Mouse (Mus musculus) right cerebral cortex, postnatal 10 days (tissue): ENCODE measurements around the gene Arhgap30.

Experiments
- DNase-seq, 2 experiments: peaks; one replicate each; pipeline ENCODE4 v3.0.0; 2021; ENCODE audit warnings: low spot score in 2 of 2

The Arhgap30 gene

DNA sequence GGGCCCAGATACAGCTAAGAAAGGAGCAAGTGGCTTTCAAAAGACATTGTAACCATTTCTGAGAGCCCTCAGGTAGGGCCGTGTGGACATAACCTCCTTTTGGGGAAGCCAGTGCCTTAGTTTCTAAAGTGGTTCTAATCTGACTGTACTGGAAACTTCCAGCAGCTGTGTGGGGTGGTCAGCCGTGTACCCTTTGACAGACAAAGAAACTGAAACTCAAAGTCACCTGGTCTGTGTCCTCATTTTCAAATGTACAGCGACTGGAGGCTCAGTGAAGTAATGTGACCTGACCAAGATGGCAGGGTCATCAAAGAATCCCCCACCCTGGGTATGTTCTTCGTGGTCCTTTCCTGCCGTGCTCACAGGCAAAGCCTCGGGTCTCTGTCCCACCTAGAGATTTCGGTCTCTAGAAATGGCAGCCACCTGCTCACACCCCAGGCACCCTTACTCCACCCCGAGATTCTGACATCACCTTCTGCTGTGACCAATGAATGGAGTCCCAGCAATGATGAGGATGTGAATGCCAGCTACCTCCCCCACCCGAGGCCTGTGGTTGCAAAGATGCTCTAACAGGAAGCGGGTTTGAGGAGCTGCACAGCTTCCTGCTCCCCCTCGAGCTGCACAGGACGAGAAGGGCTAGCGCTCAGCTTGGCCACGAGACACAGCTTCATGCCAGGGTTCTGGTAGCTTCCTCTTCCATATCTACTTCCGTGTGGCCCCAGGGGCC lies at the start of gene Arhgap30:
Arhgap30 (plus strand) TSS at position 579 of the 727 bp plus-strand sequence.
- peak; percentile 57 to 67 for DNase-seq

DNA sequence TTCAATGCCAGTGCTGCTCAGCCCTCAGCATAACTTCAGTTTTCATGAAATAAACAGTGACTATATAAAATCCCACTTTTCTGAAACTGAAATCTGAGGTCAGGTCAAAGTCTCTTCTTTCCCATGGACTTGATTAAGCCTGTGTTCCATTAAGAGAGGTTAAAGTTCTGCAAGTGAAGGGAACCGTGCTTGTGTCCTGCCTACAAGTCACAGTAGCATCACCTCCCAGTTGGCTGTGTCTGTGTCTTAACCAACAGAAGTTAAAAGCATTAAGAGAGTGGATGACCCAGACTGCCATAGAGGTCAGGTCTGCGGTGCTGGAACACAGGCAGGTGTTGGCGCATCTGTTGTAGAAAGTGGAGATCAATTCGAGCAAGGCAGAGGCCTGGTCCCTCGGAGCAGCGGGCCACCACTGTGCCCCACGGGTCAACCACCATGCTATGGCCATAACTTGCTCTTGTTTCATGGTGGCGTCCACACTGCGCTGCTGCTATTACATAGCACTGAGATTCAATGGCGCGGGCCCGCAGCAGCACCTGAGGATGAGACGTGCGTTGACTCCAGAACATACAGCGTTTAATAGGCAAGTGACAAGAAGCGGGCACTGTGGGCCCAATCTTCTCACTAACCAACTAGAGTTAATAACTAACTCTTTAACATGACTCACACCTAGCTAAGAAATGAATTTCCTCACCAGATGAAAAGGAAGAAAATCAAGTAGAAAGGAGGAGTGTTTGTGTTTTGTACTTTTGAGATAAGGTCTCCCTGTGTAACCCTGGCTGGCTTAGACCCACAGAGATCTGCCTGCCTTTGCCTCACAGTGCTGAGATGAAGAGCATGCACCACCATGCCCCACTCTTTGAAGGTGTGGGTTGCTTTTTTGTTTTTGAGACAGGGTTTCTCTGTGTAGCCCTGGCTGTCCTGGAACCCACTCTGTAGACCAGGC lies 46.2 kb upstream of the Arhgap30 start:
- DNase-seq, result no peak

DNA sequence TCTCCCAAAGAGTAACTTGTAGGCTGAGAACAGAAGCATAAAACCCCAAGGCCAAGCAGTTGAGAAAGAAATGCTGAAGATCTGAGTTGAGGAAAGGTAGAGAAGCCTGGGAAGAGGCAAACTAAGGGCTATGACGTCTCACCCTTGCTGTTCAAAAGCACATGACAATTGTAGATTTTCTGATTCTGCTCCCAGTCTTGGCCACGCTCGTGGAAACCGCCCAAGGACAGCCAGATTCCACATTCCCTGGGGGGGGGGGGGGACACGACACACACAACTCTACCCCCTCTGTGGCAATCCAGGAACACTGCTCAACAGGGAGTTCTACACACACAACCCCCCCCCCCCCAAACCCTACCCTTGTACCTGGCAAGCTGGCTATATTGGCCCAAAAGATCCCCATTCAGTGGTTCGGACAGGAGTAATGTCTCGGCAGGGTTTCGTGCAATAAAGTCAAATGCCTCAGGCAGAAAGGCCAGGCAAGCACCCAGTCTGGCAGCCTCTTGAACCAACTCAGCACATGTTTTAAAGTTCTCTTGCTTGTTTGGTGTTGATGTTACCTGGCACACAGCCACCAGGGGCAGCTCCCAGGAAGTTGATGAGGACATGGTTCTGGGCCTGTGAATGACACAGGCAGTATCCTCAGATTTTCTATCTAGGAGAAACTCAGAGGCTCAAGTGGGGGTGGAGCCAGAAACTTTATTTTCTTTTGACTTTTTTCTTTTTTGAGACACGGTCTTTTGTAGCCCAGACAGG lies 44.7 kb upstream of the Arhgap30 start:
- DNase-seq, result no peak

DNA sequence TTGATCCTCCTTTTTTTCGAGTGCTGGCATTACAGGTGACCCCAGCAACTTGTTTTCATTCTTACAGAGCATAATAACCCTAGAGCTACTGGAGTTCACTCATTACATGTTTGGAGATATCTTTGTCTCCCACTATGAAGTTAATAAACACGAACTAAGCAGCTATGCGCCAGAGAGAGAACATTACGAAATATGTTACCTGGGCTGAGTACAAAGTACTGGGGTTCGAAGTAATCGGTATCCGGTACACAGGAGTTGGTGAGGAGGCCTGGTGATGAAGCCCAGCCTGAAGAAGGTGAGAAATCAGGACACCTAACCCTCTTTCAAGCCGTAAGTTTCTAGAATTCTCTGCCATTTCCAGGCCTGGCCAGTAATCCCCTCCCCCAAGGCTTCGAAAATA lies 44.0 kb upstream of the Arhgap30 start:
- DNase-seq, result no peak

DNA sequence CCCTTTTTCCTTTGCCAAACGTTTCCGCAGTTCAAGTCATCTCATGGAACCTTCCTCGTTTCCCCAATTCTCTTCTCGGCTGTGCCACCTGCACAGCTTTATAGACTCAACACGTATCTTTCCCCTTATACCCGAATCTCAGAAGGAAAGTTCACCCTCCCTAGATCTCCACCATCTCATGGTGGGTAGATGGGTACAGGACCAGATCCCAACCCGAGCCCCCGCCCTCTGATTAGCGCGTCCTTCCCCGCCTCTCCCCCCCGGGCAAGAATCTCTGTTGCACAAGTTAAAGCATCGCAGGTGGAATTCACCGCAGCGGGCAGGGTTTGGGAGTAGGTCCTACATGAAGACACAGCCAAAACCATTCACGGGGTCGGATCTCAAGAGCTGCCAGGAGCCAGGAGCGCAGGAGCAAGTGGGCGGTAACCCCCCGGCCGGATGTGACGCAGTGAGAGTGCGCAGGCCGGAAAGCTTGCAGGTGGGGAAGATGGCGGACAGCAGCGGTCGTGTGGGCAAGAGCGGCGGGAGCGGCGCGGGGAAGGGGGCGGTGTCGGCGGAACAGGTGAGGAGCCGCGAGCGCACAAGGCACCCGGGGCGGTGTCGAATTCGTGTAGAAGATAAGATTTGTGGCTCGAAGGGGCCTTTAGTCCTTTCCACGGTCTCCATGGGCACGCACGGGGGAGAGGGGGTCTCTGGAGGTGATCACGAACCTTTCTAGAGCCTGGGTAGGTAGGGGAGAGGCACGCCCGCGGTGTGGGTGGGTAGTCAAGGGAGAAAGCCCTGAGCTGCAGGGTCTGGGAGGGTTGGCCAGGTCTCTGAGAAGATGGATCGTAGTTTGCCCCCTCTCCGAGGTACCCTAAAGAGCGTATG lies 43.3 kb upstream of the Arhgap30 start, which contains the start of the genes Nit1 and Pfdn2:
Nit1 (minus strand) TSS at position 422 of the 870 bp plus-strand sequence.
Pfdn2 (plus strand) TSS at position 446 of the 870 bp plus-strand sequence.
- peak; percentile 95 for DNase-seq

DNA sequence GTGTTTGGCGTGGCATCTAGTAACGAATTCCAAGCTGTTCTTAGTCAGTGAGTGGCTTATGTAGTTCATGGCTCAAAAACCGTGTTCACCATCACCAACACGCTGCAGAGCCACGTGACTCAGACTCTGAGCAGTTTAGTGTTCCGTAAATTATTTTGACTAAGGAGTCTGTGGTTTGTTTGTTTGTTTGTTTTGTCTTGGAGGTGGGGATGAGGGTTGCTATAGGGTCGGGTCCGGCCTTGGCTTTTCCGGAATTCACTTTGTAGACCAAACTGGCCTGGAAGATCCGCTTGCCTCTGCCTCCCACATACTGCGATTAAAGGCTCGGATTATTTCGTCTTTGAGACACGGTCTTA lies 42.7 kb upstream of the Arhgap30 start:
- DNase-seq, result no peak

DNA sequence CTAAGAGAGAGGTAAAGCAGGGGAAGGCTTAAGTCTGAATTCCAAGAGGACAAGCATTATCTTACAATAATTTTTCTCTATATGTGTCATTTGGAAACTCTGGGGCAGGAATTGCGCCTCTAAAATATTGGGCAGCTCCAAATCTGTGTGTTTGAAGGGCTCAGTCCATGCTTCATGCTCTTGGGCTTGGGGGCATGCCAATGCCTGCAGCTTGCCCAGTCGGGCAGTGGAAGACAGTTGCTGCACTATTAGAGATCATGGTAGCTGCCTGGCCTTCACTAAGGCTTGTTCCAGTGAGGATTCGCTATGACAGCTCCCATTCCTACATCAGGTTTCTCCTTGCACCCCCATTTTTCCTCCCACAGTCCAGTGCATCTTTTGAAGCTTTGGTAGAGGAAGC lies 40.1 kb upstream of the Arhgap30 start:
- no peak for DNase-seq

DNA sequence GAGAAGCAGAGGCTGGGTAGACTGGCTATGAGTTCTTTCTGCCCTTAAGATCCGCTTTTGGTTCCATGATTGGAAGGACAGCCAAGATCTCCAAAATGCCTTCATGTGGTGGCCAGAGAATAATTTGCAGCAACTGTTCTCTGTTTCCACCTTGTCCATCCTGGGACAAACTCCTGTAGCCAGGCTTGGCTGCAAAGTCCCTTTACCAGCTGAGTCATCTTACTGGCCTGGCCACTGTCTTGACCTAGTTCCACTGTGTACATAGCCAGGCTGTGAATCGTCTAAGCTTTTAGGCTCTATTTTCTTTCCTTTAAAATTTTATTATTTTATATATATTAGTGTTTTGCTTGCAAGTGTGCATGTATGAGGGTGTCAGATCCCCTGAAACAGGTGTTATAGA lies 39.5 kb upstream of the Arhgap30 start:
- no peak for DNase-seq

DNA sequence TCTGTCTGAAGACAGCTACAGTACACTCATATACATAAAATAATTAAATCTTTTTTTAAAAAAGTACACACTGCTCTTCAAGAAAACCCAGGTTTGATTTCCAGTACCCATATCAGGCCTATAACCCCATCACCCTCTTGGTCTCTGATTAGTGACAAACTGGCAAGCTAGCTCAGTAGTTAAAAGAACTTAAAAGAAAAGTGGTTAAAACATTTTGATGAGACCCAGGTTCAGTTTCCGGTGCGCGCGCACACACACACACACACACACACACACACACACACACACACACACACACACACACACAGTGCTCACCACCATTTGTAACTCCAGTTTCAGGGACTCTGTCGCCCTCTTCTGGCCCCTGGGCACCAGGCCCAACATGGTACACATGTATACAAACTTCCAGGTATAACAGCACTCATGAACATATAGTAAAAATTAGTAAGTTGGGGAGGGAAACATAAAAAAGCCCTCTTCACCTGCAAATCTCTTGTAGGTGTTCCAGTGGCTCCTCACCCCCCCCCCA lies 32.9 kb upstream of the Arhgap30 start:
- no peak for DNase-seq

DNA sequence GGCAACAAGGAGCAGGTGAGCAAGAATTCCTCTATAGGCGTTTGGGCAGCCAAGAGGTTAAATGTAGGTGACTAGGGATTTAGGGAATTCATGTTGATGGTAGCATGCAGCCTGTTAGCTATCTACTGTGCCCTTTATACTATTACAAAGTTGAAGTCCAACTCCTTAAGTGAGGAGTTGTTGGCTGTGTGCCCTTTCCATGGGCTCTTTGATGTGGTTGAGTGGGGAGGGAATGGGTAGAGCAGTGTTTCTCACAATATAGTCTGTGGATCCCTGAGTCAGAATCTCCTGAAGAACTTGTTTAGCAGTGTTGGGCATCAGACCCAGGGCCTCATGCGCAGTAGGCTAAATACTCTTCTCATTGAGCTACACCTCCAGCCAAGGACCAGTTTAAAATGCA lies 31.9 kb upstream of the Arhgap30 start:
- DNase-seq, result no peak

DNA sequence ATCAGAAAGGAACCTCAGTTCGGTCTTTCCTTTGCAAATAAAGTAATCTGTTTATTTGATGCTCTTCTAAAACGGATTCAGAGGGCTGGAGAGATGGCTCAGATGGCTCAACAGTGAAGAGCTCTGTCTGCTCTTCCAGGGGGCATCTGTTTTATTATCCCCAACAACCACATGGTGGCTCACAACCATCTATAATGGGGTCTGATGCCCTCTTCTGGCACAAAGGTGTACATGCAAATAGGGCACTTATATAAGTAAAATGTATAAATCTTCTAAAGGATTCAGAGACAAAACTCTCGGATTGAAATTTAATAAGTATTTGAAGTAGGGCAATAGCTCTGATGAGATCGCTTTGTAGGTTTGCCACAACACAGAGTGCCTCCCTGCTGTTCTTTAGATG lies 30.3 kb upstream of the Arhgap30 start:
- DNase-seq, result peak in 1 of 2 experiments; percentile 57

DNA sequence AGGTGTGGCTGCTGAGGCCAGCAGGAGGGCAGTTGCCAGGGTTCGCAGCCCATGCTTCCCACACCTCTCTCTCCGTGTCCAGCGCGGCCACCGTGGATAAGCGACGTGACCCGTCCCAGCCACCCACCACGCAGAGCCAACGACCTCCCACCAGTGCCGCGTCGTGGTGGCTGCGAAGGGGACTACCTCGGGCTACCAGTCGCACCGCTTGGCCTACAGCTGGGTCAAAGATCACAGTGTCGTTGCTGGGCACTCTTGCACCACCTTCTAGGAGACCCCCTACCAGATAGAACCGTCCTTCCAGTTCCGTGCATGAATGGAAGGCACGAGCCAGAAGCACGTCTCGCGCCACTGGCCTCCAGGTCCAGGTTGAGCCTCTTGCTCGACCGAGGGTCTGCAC lies 28.5 kb upstream of the Arhgap30 start:
- peak; percentile 66 to 68 for DNase-seq

DNA sequence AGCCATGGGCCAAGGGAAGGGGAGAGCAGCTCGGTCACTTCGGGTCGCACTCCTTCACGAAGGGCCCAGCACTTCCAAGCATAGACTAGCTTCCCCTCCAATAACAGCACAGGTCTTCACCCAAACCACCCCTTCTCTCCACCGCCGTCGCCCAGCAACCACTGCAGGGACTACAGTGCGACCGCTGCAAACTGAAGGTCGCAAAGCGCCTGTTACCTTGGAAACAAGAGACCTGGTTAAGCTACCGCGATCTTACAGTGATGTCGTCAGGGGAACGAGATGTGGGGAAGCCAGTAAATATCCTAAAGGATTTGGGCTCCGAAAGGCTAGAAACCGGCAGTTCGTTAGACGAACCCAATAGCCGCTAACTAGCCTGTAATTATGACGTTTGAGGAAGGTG lies 28.1 kb upstream of the Arhgap30 start, which contains the start of gene Klhdc9:
Klhdc9 (minus strand) TSS at position 143 of the 400 bp plus-strand sequence.
- DNase-seq, result peak; percentile 96 to 99

DNA sequence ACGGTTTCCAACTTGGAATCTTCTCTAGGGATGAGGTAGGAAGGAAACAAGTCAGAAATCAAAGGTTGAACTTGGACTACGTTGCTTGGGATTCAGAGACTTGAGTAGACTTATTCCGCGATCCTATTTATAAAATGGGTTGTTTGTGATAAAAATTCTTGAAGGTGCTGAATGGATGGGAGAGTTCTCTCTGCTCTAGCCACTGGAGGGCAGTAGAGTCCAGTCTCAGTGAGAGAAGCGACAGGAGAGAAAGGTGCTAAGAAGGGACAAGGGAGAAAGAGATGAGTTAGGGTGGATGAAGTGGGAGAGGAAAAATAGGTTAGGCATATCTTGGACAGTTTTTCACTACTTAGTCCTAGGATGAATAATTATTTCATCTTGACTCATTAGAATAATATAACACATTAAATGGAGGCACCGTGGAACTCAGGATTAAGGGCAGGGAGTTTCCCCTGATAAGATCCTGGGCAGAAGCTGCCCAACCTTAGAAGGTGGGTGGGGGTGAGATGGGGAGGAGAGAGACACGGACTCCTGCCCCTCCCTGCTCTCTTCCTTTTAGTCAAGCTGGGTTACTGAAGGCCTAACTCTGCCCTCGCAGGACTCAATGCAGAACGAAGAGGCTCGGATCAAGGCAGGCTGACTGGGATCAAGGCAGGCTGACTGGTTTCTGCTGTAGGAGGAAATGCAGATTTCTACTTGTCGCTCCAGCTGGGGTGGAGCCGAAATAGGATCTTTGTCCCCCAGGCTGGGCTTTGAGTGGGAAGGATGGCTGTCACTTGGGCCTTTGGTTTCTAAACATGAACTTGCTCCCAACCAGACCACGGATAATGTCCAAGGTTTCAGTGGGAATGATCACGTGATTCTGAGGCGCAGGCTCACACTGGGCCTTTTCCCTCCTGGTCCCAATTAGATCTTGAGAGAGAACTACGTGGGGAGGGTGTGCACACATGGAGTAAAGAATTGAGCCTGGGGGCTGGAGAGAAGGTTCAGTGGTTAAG lies 27.3 kb upstream of the Arhgap30 start:
- peak; percentile 82 to 88 for DNase-seq

DNA sequence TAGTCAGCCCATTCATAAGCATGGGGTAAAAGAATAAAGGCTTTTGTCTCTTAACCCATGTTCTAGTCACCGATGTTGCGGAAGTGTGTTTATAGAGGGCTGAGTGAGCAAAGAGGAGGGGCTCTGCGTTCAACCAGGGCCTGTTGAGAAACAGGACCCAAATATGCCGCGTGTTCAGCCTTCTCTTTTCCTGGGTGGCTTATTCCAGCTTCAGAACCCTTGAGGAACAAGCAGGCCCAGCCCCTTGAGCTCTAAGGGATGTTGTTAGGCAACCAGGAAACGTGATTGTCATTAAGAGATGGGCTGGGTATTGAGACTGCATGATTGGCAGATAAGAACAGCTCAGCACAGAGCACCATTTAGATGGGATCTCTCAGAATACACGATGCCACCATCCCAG lies 22.8 kb upstream of the Arhgap30 start:
- DNase-seq, result no peak

DNA sequence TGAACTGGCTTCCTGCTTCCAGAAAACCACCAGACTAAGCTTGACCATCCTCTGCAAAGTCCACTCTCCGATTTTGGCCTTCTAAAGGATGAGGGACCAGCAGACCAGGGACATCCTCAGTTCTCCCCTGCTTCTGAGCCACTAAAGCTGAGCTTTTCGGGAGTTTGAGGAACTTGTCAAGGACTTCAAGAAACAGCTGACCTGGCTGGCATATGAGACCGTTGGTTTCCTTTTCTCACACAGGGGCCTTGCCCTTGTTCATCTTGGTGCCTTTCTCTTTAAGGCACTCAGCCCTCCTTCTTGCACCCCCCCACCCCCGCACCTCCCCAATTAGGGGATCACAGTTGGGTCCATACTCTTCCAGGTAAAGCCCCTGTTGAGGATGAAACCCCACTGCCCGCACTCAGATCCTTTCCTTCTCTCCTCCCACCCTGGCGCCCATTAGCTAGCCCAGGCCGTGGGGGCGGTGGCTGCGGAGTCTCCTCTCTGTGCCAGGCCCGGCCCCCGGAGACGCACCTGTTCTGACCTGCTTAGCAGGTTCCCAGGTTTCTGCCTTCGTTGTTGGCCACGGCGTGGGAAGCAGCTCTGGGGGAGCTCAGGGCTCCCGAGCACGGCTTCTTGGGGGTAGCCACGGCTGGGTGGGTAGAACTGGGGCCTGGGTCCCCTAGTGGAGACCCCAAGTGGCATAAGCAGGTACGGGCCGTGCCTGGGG lies 18.8 kb upstream of the Arhgap30 start, which contains the start of gene Nectin4:
Nectin4 (plus strand) TSS at position 255 of the 712 bp plus-strand sequence.
- no peak for DNase-seq

DNA sequence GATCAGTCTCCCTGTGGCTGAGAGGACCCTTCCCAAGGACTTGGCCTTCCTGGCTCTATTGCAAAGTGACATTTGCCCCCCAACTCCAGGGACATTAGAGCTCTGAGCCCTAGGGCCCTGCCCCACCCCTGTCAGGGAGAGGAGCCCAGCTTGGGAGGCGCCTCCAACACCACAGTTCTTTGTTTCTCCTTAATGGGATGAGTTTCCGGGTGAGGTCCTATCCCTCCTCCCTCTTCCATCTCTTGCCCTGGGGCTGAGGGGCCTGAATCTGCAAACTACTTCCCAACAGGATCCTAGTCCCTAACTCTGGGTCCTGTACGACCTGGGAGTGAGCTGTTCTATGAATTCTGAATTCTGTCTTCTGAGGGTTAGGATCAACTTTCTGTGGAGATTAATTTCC lies 15.9 kb upstream of the Arhgap30 start:
- no peak for DNase-seq

DNA sequence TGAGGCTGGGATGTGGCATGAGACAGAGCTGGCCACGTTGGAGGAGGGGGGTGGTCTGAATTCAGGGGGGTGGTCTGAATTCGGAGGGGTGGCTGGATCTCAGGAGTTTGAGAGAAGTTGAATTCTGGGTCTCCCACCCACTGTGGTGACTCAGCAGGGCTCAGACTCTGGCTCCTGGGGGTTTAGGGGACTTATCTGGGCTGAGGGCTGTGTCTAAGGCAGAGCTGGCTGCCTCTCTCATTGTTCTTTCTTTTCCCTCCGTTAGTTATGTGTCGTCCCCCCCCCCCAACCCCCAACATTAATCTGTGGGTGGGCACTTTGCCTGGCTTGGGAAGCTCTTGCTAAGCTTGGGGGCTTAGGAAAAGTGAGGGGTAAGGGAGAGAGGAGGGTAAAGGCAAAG lies 14.8 kb upstream of the Arhgap30 start:
- DNase-seq, result no peak

DNA sequence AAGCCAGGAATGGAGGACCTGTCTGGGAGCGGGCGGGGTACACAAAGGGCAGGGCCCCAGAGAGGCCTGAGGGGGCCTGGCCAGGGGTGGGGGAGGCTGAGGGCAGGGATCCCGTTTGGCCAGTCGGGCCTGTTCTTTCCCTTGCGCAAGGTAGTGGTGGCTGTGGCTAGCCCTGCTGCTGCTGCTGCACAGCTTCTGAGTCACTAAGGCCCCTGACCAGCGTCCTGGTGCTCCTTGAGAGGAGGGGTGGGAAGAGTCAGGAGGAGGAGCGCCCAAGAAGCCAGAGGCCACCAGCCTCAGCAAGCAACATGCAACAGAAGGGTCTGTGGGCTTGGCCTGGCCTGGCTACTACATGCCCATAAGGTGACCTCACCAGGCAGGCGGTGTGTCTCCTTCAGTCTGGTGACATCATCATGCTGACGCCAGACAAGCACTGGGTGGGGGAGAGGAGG lies 13.1 kb upstream of the Arhgap30 start:
- DNase-seq, result no peak
